Mouse (Mus musculus) bone marrow, adult 2 months (tissue): ENCODE measurements at regions not wholly inside any gene's neighbourhood (a gene's known extent, or its start where the extent isn't known, plus 50 kb on each side); places are given as distances from the start of the nearest gene placed in this dataset.

Experiments used
- CTCF ChIP-seq: fragments of 200-500 bp; IDR thresholded peaks from 2 replicates; pipeline ENCODE4 v1.5.1; 2011; ENCODE audit warnings: low read length, control low read depth; ENCODE audit not compliant: control insufficient read depth, insufficient read depth
- POLR2A ChIP-seq: fragments of 200-500 bp; IDR thresholded peaks from 2 replicates; pipeline ENCODE4 v1.6.1; 2011; ENCODE audit warnings: low read depth, mild to moderate bottlenecking, control low read depth, low read length, borderline replicate concordance; ENCODE audit not compliant: control insufficient read depth

DNA sequence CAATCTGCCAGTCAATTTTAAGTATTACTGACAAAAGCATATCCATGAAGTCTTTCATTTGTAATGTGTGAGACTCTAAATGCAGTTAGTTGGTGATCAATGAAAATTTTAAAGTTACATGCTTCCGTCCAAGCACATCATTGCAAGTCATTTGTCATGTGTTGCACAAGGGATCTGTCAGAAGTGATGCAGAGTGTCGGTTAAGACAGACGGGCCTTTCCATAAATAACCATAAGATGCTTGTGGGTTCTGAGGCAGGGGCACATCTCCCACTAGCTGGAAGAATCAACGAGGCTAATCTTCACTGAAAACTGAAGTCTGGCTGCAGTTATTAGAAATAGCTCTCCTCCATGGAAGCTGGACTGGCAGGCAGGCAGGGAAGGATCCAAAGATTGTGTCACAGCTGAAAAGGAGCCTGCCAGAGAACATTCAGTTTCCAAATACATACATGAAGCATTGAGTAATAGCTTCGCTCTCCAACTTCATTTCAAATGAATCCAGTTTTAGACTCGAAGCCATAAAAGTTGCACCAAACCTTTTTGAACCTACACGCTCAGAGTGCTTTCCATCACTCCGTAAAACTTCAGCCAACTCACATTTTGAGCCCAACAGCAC, 241.8 kb downstream of the Gsdmc2 start:
- TF ChIP-seq CTCF: no peak
- no peak for TF ChIP-seq POLR2A
